Mouse (Mus musculus) megakaryocyte, embryonic 14.5 days (primary cell): Measurements from ENCODE around the gene Mup14. TPM values are rescaled to one million over a fixed set of nuclear protein-coding genes. Genes with fewer than 3 reads are reported as not detected.
"Not testable (repeated sequence)": the region's sequence is repeated elsewhere in the genome, so short reads cannot be mapped to it uniquely, and the experiment has no call there.

Source experiments
- H3K27me3 ChIP-seq: replicated peaks from 2 replicates; pipeline ENCODE3; 2012; ENCODE audit warnings: inconsistent platforms
- H3K36me3 ChIP-seq: replicated peaks from 2 replicates; pipeline ENCODE3; 2012; ENCODE audit warnings: low read length, inconsistent platforms, mixed read lengths
- H3K4me1 ChIP-seq: 2 replicates; pipeline ENCODE4 v1.6.1; 2012; ENCODE audit warnings: inconsistent platforms
- H3K4me3 ChIP-seq: replicated peaks from 2 replicates; pipeline ENCODE3; 2012; ENCODE audit warnings: moderate library complexity, mild to moderate bottlenecking, inconsistent platforms
- H3K9me3 ChIP-seq: 2 replicates; pipeline ENCODE4 v1.6.1; 2012; ENCODE audit warnings: inconsistent platforms
- polyA plus RNA-seq: library from polyadenylated mRNA; stranded (reverse); fragments of >175 nt; gene quantifications from 2 replicates; pipeline ENCODE4 v1.2.3, GENCODE M21; 2012; ENCODE audit warnings: low replicate concordance; ENCODE audit not compliant: insufficient read depth

The Mup14 gene
- not detected in 2 replicates for polyA plus RNA-seq

GRCm38 (mm10) chr4:61303900-61304299 lies at the start of gene Mup14:
Gene Mup14, minus strand, starts transcription at chr4:61304000.
- not testable (repeated sequence) for H3K27me3 ChIP-seq, H3K36me3 ChIP-seq, H3K4me1 ChIP-seq, H3K9me3 ChIP-seq, H3K4me3 ChIP-seq

DNA sequence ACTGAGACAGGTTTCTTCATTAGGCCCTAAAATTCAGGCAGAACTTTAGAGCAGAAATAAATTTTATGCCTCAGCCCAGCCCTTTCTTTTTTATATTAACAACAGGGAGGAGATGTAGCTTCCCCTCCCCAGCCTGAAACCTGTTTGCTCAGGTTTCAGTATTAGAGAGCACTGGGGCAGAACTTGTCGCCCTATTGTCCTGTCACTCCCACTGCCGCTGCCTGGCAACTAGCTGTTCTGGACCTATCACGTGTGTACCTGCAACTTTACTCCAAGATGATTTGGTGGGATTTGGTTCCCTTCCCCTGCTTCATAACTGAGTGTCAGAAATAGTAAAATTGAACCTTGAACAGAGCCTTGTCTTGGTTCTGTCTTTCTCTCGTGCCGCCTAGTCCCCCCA lies 34.3 kb upstream of the Mup14 start:
- H3K36me3 ChIP-seq, H3K4me3 ChIP-seq, H3K9me3 ChIP-seq, H3K4me1 ChIP-seq, H3K27me3 ChIP-seq: not testable (repeated sequence)

Other genes starting within 250 kb of the Mup14 start
- not detected in 2 replicates for gene Mup13, start 75.7 kb downstream of the Mup14 start, polyA plus RNA-seq
- gene Mup15, start 135.7 kb upstream of the Mup14 start, polyA plus RNA-seq = not detected in 2 replicates
- not detected in 2 replicates for gene Mup16, start 215.5 kb upstream of the Mup14 start, polyA plus RNA-seq